Mouse (Mus musculus) megakaryocyte, embryonic 14.5 days (primary cell): Measurements from ENCODE around the gene Cdx4.

Experiments
- FLI1 ChIP-seq: IDR thresholded peaks from 2 replicates; pipeline ENCODE4 v1.6.1; 2012; ENCODE audit warnings: low read length, inconsistent platforms, mixed read lengths
- GATA1 ChIP-seq: IDR thresholded peaks from 3 replicates; pipeline ENCODE4 v1.6.1; 2012; ENCODE audit warnings: mixed read lengths, low read length, inconsistent platforms, borderline replicate concordance

GRCm38 (mm10) chrX:103308262-103308661 lies 12.9 kb upstream of the Cdx4 start:
- TF ChIP-seq FLI1 (no peak), GATA1 (no peak)
